Mouse (Mus musculus) E14TG2a.4 (cell line): ENCODE measurements around the gene Specc1l.

Experiments used
- H3K27me3 ChIP-seq: 2 replicates; pipeline ENCODE4 v1.6.1; 2014; ENCODE audit warnings: low read length, control low read depth; ENCODE audit not compliant: insufficient read depth
- H3K36me3 ChIP-seq: 2 replicates; pipeline ENCODE4 v1.6.1; 2014; ENCODE audit warnings: low read length, control low read depth; ENCODE audit not compliant: insufficient read depth
- H3K4me1 ChIP-seq: replicated peaks from 2 replicates; pipeline ENCODE4 v1.6.1; 2014; ENCODE audit warnings: low read depth, low read length, control low read depth
- H3K4me3 ChIP-seq: replicated peaks from 2 replicates; pipeline ENCODE4 v1.5.1; 2014; ENCODE audit warnings: mild to moderate bottlenecking, low read length
- H3K9me3 ChIP-seq: 2 replicates; pipeline ENCODE4 v1.6.1; 2014; ENCODE audit warnings: low read length, control low read depth
- CTCF ChIP-seq: conservative IDR thresholded peaks from 2 replicates; pipeline ENCODE4 v1.5.1; 2014; ENCODE audit warnings: low read length
- NANOG ChIP-seq: IDR thresholded peaks from 2 replicates; pipeline ENCODE4 v1.6.1; 2014; ENCODE audit warnings: borderline replicate concordance, low read length, mixed read lengths
- POU5F1 ChIP-seq: IDR thresholded peaks from 2 replicates; pipeline ENCODE4 v1.6.1; 2014; ENCODE audit warnings: low read length, borderline replicate concordance

Gene Specc1l

DNA sequence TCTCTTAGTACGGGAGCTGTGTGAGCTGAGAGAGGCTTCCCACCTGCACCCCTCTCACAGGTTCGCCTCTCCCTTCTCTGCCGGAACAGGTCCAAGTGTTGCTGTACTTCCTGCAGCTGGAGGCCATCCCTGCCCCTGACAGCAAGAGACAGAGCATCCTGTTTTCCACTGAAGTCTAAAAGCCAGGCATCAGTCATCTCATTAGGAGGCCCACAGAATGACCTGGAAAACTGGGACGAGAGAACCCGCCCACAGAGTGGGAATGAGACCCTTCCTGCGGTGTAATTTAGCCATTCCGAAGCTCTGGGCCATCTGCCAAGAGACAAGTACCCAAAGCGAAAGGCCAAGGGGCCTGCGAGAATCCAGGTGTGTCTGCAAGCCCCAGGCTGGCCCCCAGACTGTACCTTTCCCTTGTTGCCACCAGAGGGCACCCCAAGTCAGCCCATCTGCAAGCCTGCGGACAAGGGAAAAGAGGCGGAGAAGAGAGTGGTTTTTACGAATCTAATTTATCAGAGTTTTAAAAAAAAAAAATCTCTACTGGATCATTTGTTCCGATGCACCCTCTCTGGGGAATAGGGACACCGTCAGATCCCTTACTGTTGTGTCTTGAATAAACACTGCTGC, 29.6 kb upstream of the Specc1l start:
- H3K27me3 ChIP-seq: no peaks in the 10 kb centered on the region
- peaks cover 55% of the 10 kb centered on the region for H3K36me3 ChIP-seq
- no peak for TF ChIP-seq POU5F1
- TF ChIP-seq NANOG: no peak
- TF ChIP-seq CTCF: peak; percentile 86
- H3K9me3 ChIP-seq: no peaks in the 10 kb centered on the region
- H3K4me1 ChIP-seq: peaks cover 42% of the 10 kb centered on the region
- no peak overlapping the region for H3K4me3 ChIP-seq

DNA sequence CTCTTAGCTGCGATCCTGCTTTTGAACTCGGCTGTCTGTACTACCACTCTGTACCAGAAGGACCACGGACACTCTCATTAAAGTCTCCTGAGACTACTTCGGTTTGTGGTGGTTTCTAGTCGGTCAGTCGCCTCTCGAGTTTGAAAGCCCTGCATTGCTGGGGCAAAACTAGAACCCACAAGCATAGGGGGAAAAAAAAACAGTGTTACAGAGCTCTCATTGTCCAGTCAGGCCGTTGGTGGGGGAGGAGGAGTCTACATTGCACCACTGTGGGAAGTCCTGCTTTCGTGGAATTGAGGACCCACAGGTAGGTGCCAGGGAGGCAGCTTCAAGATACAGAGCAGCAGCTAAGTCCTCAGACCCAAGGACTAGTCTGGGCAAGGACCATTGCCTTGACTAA, 27.0 kb upstream of the Specc1l start:
- TF ChIP-seq CTCF: no peak
- TF ChIP-seq NANOG: no peak
- no peak for TF ChIP-seq POU5F1

DNA sequence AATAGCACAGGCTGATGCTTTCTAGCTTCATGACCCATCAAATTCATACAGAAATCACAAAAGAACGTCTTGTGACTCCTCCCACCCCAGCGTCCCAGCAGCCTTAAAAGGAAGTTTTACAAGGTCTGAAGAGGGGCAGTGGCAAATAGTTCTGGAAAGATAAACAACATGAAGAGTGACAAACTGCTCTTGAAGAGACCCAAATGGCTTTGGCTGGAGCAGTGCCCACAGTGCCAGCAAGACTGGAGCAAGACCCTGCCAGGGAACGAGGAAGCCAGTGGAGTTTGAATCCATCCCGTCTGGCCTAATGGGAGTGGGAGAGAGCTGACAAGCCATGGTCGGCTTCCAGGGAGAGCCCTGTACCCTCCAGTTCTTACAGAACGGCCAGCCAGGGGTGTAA, 25.3 kb upstream of the Specc1l start:
- Histone ChIP-seq H3K9me3 (no peaks in the 10 kb centered on the region), H3K27me3 (no peaks in the 10 kb centered on the region), H3K4me1 (peaks cover 45% of the 10 kb centered on the region), H3K36me3 (peaks cover 13% of the 10 kb centered on the region), H3K4me3 (no peak overlapping the region)
- TF ChIP-seq NANOG (no peak), CTCF (no peak), POU5F1 (no peak)

More for the DNA sequence above, 27.0 kb upstream of the Specc1l start:
- Histone ChIP-seq H3K27me3 (no peaks in the 10 kb centered on the region), H3K36me3 (peaks cover 31% of the 10 kb centered on the region), H3K9me3 (no peaks in the 10 kb centered on the region), H3K4me3 (peak overlapping the region; percentile 55), H3K4me1 (peaks cover 45% of the 10 kb centered on the region)

DNA sequence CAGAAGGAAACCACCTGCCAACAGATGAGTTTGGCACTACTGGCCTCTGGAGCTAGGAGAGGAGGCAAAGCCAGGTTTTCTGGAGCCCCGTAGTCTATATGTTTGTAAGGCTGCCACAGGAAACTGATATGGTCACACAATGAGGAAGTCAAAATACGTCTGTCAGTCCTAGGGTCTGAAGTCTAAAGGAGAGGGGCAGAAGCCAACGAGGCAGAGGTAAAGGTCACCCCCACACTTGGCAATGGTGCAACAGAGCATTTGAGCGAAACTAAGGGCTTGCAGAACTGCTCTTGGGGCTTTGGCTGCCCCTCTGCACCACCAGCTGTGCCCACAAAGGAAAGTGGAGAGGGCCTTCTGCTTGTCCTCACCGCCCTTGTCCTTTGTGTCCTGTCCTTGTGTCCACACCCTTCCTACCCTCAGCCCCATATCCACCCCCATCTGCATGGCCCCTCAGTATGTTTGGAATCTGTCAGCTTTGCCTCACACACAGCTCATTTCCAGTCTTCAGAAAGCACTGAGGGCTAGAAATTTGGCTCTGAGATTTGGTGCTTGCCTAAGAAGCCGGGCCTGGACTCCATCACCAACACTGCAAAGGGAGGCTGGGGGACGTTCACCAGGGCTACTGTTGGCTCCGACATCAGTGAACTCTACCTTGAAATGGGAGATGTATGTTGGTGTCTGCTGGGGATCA, 24.4 kb upstream of the Specc1l start:
- Histone ChIP-seq H3K4me3 (no peak overlapping the region), H3K27me3 (no peaks in the 10 kb centered on the region), H3K4me1 (peaks cover 41% of the 10 kb centered on the region), H3K36me3 (peaks cover 5% of the 10 kb centered on the region; the same call in 1 of the 2 replicates), H3K9me3 (no peaks in the 10 kb centered on the region)
- TF ChIP-seq NANOG (no peak), CTCF (no peak), POU5F1 (no peak)

DNA sequence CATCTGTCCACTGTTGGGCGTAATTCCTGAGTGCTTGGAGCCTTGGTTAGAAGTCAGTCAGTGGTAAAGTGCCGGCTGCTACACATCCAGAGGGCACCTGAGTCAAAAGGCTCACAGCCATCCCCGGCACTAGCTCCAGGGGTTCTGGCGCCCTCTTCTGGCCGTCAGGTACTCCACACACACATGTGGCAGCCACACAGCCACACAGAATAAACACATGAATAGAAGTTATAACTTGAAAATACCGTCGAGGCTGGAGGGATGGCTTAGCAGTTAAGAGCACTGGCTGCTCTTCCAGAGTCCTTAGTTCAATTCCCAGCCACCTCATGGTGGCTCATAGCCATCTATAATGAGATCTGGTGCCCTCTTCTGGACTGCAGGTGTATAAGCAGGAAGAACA, 20.2 kb upstream of the Specc1l start:
- TF ChIP-seq CTCF (peak; percentile 90), POU5F1 (no peak)
- no peaks in the 10 kb centered on the region for H3K36me3 ChIP-seq
- H3K9me3 ChIP-seq: peaks cover 6% of the 10 kb centered on the region; the same call in 1 of the 2 replicates
- H3K27me3 ChIP-seq: no peaks in the 10 kb centered on the region
- peaks cover 7% of the 10 kb centered on the region for H3K4me1 ChIP-seq
- H3K4me3 ChIP-seq: no peak overlapping the region

DNA sequence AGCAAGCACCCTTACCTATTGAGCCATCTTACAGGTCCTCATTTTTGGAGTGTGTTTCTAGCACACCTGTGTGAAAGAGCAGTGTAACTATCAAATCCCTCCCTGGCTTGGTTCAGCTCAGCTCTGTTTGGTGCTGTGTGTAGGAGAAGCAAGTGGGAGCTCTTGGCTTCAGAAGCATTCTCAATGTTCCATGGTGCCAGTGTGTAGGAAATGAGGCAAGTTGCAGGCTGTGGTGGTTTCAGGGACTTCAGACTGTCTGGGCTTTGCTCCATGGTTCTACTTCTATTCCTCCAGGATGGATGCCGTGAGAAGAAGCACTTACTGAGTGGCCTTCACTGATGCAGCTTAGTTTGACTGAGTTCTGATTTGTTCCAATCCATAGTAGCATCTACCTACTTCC, 14.1 kb upstream of the Specc1l start:
- Histone ChIP-seq H3K4me3 (no peak overlapping the region), H3K27me3 (0 out of 2 replicates have a peak, but pooled peaks cover 2% of the 10 kb centered on the region), H3K4me1 (no peaks in the 10 kb centered on the region), H3K36me3 (no peaks in the 10 kb centered on the region), H3K9me3 (peaks cover 6% of the 10 kb centered on the region; the same call in 1 of the 2 replicates)
- TF ChIP-seq CTCF: no peak
- no peak for TF ChIP-seq NANOG
- no peak for TF ChIP-seq POU5F1

DNA sequence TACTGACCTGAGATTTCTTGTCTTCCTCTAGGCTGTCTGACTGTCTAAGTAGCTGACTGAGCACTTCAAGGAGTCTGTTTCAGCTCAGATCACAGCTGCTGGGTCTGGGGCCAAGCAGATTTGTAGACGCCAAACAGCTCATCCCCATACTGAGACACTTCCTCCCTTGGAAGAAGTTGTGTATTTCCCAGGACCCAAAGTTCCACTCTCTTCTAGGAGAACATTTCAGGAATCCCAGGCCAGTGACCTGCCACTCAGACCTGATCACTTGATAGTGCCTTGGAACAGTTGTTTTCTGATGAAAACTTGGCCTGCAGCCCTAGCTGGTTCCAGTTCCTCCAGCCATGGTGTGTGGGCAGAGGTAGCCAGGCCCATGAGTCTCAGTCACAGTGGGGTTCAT, 11.1 kb upstream of the Specc1l start:
- no peaks in the 10 kb centered on the region for H3K4me1 ChIP-seq
- H3K27me3 ChIP-seq: peaks cover 6% of the 10 kb centered on the region; the same call in 1 of the 2 replicates
- H3K36me3 ChIP-seq: no peaks in the 10 kb centered on the region
- H3K4me3 ChIP-seq: no peak overlapping the region
- TF ChIP-seq CTCF: no peak
- TF ChIP-seq NANOG: no peak
- no peak for TF ChIP-seq POU5F1
- H3K9me3 ChIP-seq: no peaks in the 10 kb centered on the region

DNA sequence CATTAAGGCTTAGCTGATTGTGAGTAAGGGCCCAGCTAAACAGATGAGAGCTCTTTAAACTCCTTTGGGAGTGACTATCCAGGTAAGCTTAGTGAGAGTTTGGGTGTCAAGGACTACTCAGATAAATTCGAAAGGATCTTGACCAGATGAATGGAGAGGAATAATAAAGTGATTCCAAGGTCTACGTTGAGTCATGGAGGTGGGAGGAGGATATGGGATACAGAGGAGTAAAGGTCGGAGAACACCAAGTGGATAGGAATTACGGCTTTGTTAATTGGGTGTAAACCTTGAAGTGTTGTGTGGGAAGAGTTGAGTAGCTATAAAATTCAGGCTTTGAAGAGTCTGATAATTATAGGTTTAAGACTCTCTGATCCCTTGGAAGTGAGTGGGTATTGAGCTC, 5.7 kb upstream of the Specc1l start:
- peaks cover 6% of the 10 kb centered on the region; the same call in 1 of the 2 replicates for H3K27me3 ChIP-seq
- TF ChIP-seq CTCF (no peak), POU5F1 (no peak), NANOG (no peak)
- peaks cover 15% of the 10 kb centered on the region for H3K4me1 ChIP-seq
- no peak overlapping the region for H3K4me3 ChIP-seq
- H3K36me3 ChIP-seq: no peaks in the 10 kb centered on the region
- H3K9me3 ChIP-seq: no peaks in the 10 kb centered on the region

DNA sequence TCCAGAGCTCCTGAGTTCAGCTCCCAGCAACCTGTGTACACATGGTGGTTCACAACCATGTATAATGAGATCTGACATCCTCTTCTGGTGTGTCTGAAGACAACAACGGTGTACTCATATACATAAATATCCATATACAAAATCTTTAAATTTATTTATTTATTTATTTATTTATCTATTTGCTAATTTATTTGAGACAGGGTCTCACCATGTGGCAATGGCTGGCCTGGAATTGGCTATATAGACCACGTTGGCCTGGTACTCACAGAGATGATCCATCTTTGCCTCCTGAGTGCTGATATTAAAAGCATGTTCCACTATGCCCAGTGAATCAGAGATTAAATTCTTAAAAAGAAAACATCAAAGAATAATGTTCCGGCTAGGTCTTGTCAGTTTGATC, 1.0 kb upstream of the Specc1l start:
- H3K27me3 ChIP-seq: no peaks in the 10 kb centered on the region
- no peak overlapping the region for H3K4me3 ChIP-seq
- H3K4me1 ChIP-seq: peaks cover 27% of the 10 kb centered on the region
- H3K9me3 ChIP-seq: no peaks in the 10 kb centered on the region
- TF ChIP-seq POU5F1: no peak
- no peak for TF ChIP-seq CTCF
- TF ChIP-seq NANOG: no peak
- H3K36me3 ChIP-seq: no peaks in the 10 kb centered on the region
